Comparison of ENCODE assay signal across 8 mouse cellular contexts in genomic region chr1:119419151-119420105, GRCm38 (mm10). TPM values are rescaled to one million over a fixed set of nuclear protein-coding genes. Genes with fewer than 3 reads are reported as not detected.
A peak's percentile ranks its signal among the peaks of the same experiment; 100 is the strongest.
DNase-seq lines count a peak whose midpoint lies in the region; ATAC-seq and TF ChIP-seq lines count a peak whose summit lies in the region.

No protein-coding gene starts in this region.

- peaks cover 6% of the 10 kb centered on the region; the same call in 1 of the 2 replicates for H3K4me1 ChIP-seq in forebrain, postnatal 0 days (ENCODE audit: insufficient read depth)
- H3K4me1 ChIP-seq in midbrain, embryonic 14.5 days (ENCODE audit: control insufficient read depth, insufficient read depth, low read length) = peaks cover 13% of the 10 kb centered on the region

- H3K4me2 ChIP-seq in forebrain, postnatal 0 days (ENCODE audit: low read depth) = peak overlapping the region; percentile 97
- H3K4me2 ChIP-seq in midbrain, embryonic 14.5 days (ENCODE audit: low read length) = peak overlapping the region; percentile 97

- DNase-seq in gastrocnemius, adult 2 months = no peak
- DNase-seq in gastrocnemius, postnatal 25 days = no peak
- peak; percentile 50 for DNase-seq in ES-CJ7 (ENCODE audit: low read depth, low spot score)
- peak; percentile 64 for DNase-seq in forebrain, postnatal 0 days
- peak; percentile 63 for DNase-seq in midbrain, embryonic 14.5 days
- DNase-seq in adrenal gland, postnatal 25 days = no peak
- no peak for DNase-seq in spleen, postnatal 36 days (ENCODE audit: low spot score in 2 of 2)

- intact Hi-C loops in gastrocnemius, adult 2 months (cut with DNase I) = loop anchor here (5.0 kb wide), 2 partner anchors 38 to 327 kb away; no protein-coding TSS in a partner anchor

- 1% methylated on average over 29 of the region's 29 CpGs for WGBS in forebrain, postnatal 0 days
- 1% methylated on average over 29 of the region's 29 CpGs for WGBS in midbrain, embryonic 14.5 days

- peak; percentile 26; the same call in 1 of the 2 replicates for ATAC-seq in forebrain, postnatal 0 days
- no peak for ATAC-seq in midbrain, embryonic 14.5 days (ENCODE audit: low FRiP score, low TSS enrichment)
- no peak for ATAC-seq in erythroid progenitor cell, adult 5-6 weeks (replicated peaks; ENCODE audit: low FRiP score, poor library complexity, severe bottlenecking)

- H3K36me3 ChIP-seq in forebrain, postnatal 0 days (ENCODE audit: insufficient read depth) = no peaks in the 10 kb centered on the region
- no peaks in the 10 kb centered on the region for H3K36me3 ChIP-seq in midbrain, embryonic 14.5 days (ENCODE audit: control insufficient read depth, insufficient read depth, low read length)

- H3K27ac ChIP-seq in gastrocnemius, adult 2 months = no peak overlapping the region
- peak overlapping the region; percentile 45 for H3K27ac ChIP-seq in forebrain, postnatal 0 days (ENCODE audit: low read depth, low read length)
- H3K27ac ChIP-seq in midbrain, embryonic 14.5 days (replicated peaks; ENCODE audit: low read depth, low read length) = no peak overlapping the region

- H3K9me3 ChIP-seq in forebrain, postnatal 0 days (ENCODE audit: low read length) = no peaks in the 10 kb centered on the region
- H3K9me3 ChIP-seq in midbrain, embryonic 14.5 days (ENCODE audit: control insufficient read depth, low read length) = no peaks in the 10 kb centered on the region

- TF ChIP-seq CTCF in gastrocnemius, adult 2 months (IDR thresholded peaks at IDR 0.05) = no peak
- TF ChIP-seq CTCF in forebrain, postnatal 0 days (IDR thresholded peaks at IDR 0.05; ENCODE audit: low read depth) = no peak

- H3K27me3 ChIP-seq in forebrain, postnatal 0 days (ENCODE audit: insufficient read depth, low read length) = no peaks in the 10 kb centered on the region; the same call in none of the 2 replicates
- peaks cover 59% of the 10 kb centered on the region for H3K27me3 ChIP-seq in midbrain, embryonic 14.5 days (ENCODE audit: control insufficient read depth, insufficient read depth, low read length)

- peak overlapping the region; percentile 91 for H3K4me3 ChIP-seq in gastrocnemius, adult 2 months
- peak overlapping the region; percentile 67 for H3K4me3 ChIP-seq in forebrain, postnatal 0 days (ENCODE audit: low read depth, low read length)
- peak overlapping the region; percentile 61 for H3K4me3 ChIP-seq in midbrain, embryonic 14.5 days (replicated peaks; ENCODE audit: low read depth, low read length)

- H3K9ac ChIP-seq in forebrain, postnatal 0 days = peak overlapping the region; percentile 45
- peak overlapping the region; percentile 18; the same call in 1 of the 2 replicates for H3K9ac ChIP-seq in midbrain, embryonic 14.5 days (replicated peaks; ENCODE audit: low read length)

RNA-seq across cellular contexts. Expression of gene Inhbb, which starts 2.6 kb away (rescaled TPM):
- under 1 TPM; 0.43 to 0.89 TPM for total RNA-seq in gastrocnemius, adult 2 months (2021)
- total RNA-seq in gastrocnemius, postnatal 25 days (2021) = 1 to 10 TPM in 1 of 2 experiments, under 1 TPM in 1; 0.87 to 1.7 TPM
- total RNA-seq in forebrain, postnatal 0 days (2014; rRNA removed) = 5.8 and 6.0 TPM in 2 replicates
- 4.1 and 4.2 TPM in 2 replicates for polyA plus RNA-seq in forebrain, postnatal 0 days (2015; fragmentation: Nextera tagmentation; extraction: Ambion mirVana)
- polyA plus RNA-seq in midbrain, embryonic 14.5 days (2014; fragmentation: Nextera tagmentation; extraction: Ambion mirVana) = 1.9 and 2.1 TPM in 2 replicates
- total RNA-seq in adrenal gland, postnatal 25 days (2021) = 1.7 and 2.0 TPM in 2 replicates
- total RNA-seq in erythroid progenitor cell, adult 5-6 weeks (2015; ENCODE audit: low replicate concordance) = not detected in 2 replicates
- not detected in 2 replicates for total RNA-seq in erythroid progenitor cell, adult 5-6 weeks (2017; ENCODE audit: low replicate concordance)

Comparison
In these comparisons a context has a peak if more than half of its experiments do, and no peak if none do; other contexts are left out.
1. DNase-seq: peak in ES-CJ7 (single experiment), forebrain, postnatal 0 days (single experiment) and midbrain, embryonic 14.5 days (single experiment); none in gastrocnemius, adult 2 months (single experiment), gastrocnemius, postnatal 25 days (single experiment), adrenal gland, postnatal 25 days (single experiment) and spleen, postnatal 36 days (0 of 2).
2. Peak in every context shown above with its lines, with median percentiles within 50 percentile points of each other: H3K4me3 ChIP-seq.